In genomic region chr2:125577670-125578069, GRCm38 (mm10) we compare ENCODE assay signal across 21 mouse cellular contexts. TPM values are rescaled to one million over a fixed set of nuclear protein-coding genes. Genes with fewer than 3 reads are reported as not detected.
DNase-seq lines count a peak whose midpoint lies in the region; ATAC-seq and TF ChIP-seq lines count a peak whose summit lies in the region.
"Had no signal": no experiment of that assay in that cellular context is flagged by ENCODE, and none has a peak within 500 bp of the region (broad histone marks: within the 10 kb centered on the region; RNA-seq: fewer than 3 reads in every experiment).

No protein-coding gene starts in this region.

- peaks cover 32% of the 10 kb centered on the region for H3K36me3 ChIP-seq in heart, embryonic 11.5 days (ENCODE audit: control insufficient read depth, insufficient read depth, low read length)
- H3K36me3 ChIP-seq in myocyte (ENCODE audit: control insufficient read depth, insufficient read depth) = peaks cover 14% of the 10 kb centered on the region

- no peaks in the 10 kb centered on the region for H3K79me2 ChIP-seq in myocyte (ENCODE audit: control insufficient read depth, insufficient read depth)

- no peak overlapping the region for H3K4me3 ChIP-seq in heart, embryonic 11.5 days (ENCODE audit: low read depth, low read length)
- no peak overlapping the region for H3K4me3 ChIP-seq in myocyte
- H3K4me3 ChIP-seq: embryonic facial prominence, embryonic 10.5 days; forebrain, embryonic 13.5 days; hindbrain, embryonic 13.5 days had no signal

- H3K27me3 ChIP-seq in heart, embryonic 11.5 days (ENCODE audit: control insufficient read depth, insufficient read depth, low read length) = no peaks in the 10 kb centered on the region
- no peaks in the 10 kb centered on the region for H3K27me3 ChIP-seq in myocyte (ENCODE audit: control insufficient read depth, insufficient read depth, insufficient read length)
- H3K27me3 ChIP-seq: forebrain, embryonic 13.5 days; hindbrain, embryonic 13.5 days had no signal

- no peaks in the 10 kb centered on the region; the same call in 1 of the 2 replicates for H3K4me1 ChIP-seq in heart, embryonic 11.5 days (ENCODE audit: control insufficient read depth, insufficient read depth, low read length)
- H3K4me1 ChIP-seq: embryonic facial prominence, embryonic 10.5 days; forebrain, embryonic 13.5 days; hindbrain, embryonic 13.5 days had no signal

- no peak overlapping the region for H3K27ac ChIP-seq in heart, embryonic 11.5 days (ENCODE audit: low read depth, low read length)
- H3K27ac ChIP-seq: embryonic facial prominence, embryonic 10.5 days; forebrain, embryonic 13.5 days; hindbrain, embryonic 13.5 days; hindbrain, postnatal 0 days had no signal

- no peak overlapping the region for H3K4me2 ChIP-seq in heart, embryonic 11.5 days
- H3K4me2 ChIP-seq in myocyte (ENCODE audit: low read depth) = no peak overlapping the region
- H3K4me2 ChIP-seq: forebrain, embryonic 13.5 days; hindbrain, embryonic 13.5 days had no signal

- H3ac ChIP-seq in myocyte (ENCODE audit: control insufficient read depth, insufficient read length) = no peak overlapping the region

- TF ChIP-seq POLR2A in myocyte (IDR thresholded peaks at IDR 0.05; ENCODE audit: insufficient read length, low read depth) = no peak

- WGBS in heart, embryonic 11.5 days (ENCODE audit: insufficient replicate concordance) = 63% methylated on average over 4 of the region's 4 CpGs

- H3K9me3 ChIP-seq in heart, embryonic 11.5 days (replicated peaks; ENCODE audit: control insufficient read depth, low read length) = no peaks in the 10 kb centered on the region
- H3K9me3 ChIP-seq: embryonic facial prominence, embryonic 10.5 days; forebrain, embryonic 13.5 days; G1E had no signal

- no peak for ATAC-seq in heart, embryonic 11.5 days (replicated peaks; ENCODE audit: insufficient number of reproducible peaks, low FRiP score, low TSS enrichment)
- ATAC-seq: activated CD4-positive, CD25-positive, alpha-beta regulatory T cell, adult 4 months; CD4-positive, CD25-positive, alpha-beta regulatory T cell, adult 4 months; forebrain, embryonic 13.5 days; forebrain, postnatal 0 days; hindbrain, postnatal 0 days had no signal

- no peak overlapping the region for H3K9ac ChIP-seq in heart, embryonic 11.5 days (ENCODE audit: low read depth, low read length)
- H3K9ac ChIP-seq: forebrain, embryonic 13.5 days; forebrain, postnatal 0 days; hindbrain, embryonic 13.5 days had no signal

- DNase-seq in gastrocnemius, adult 18-20 months (ENCODE audit: low spot score) = peak; percentile 50
- DNase-seq in gastrocnemius, postnatal 10 days = no peak
- peak; percentile 26 to 58 for DNase-seq in heart, adult 18-20 months
- peak; percentile 33 for DNase-seq in R1 (ENCODE audit: low read depth, low spot score)
- DNase-seq in cerebellum, adult 18-20 months = no peak
- DNase-seq: adrenal gland, adult 2 months; adrenal gland, postnatal 25 days; B cell, adult 2 months; cerebellum, adult 2 months; cerebellum, postnatal 10 days; forebrain, postnatal 0 days; kidney, adult 2 months had no signal

TF ChIP-seq in myocyte, 11 proteins besides CTCF, POLR2A, EP300 and RAD21:
- TF ChIP-seq POLR2AphosphoS2 (IDR thresholded peaks at IDR 0.05; ENCODE audit: insufficient read length, low read depth) (no peak), REST (IDR thresholded peaks at IDR 0.05; ENCODE audit: insufficient read depth, insufficient read length) (no peak), USF1 (IDR thresholded peaks at IDR 0.05; ENCODE audit: low read depth) (no peak), TCF12 (IDR thresholded peaks at IDR 0.05; ENCODE audit: insufficient read depth, poor library complexity, severe bottlenecking) (no peak), MAX (IDR thresholded peaks at IDR 0.05; ENCODE audit: low read depth) (no peak), CEBPB (IDR thresholded peaks at IDR 0.05; ENCODE audit: insufficient read depth, poor library complexity, severe bottlenecking) (peak; percentile 63), MYOD1 (IDR thresholded peaks at IDR 0.05; ENCODE audit: control insufficient read depth in 1 of 3, insufficient read length in 2 of 3, low read depth in 2 of 3) (peak in 2 of 3 experiments; percentile 17 to 51), MYOG (IDR thresholded peaks at IDR 0.05; ENCODE audit: control insufficient read depth in 1 of 3, insufficient read depth in 1 of 3, insufficient read length in 2 of 3, low read depth in 2 of 3) (peak in 2 of 3 experiments; percentile 30 to 47), E2F4 (IDR thresholded peaks at IDR 0.05; ENCODE audit: insufficient read depth) (no peak), TCF3 (IDR thresholded peaks at IDR 0.05; ENCODE audit: insufficient read length, low read depth) (no peak), SRF (IDR thresholded peaks at IDR 0.05; ENCODE audit: control insufficient read depth, insufficient read length, low read depth) (no peak)

RNA-seq across cellular contexts. Expression of gene Cep152, which starts 47.2 kb away (rescaled TPM):
- total RNA-seq in gastrocnemius, adult 18-20 months (2021) = under 1 TPM; 0.83 to 0.91 TPM
- 1 to 10 TPM; 1.6 to 2.6 TPM for total RNA-seq in gastrocnemius, postnatal 10 days (2021)
- 1 to 10 TPM; 1.4 to 1.5 TPM for total RNA-seq in heart, adult 18-20 months (2021)
- polyA plus RNA-seq in heart, embryonic 11.5 days (2014; fragmentation: Nextera tagmentation; extraction: Ambion mirVana) = 5.2 and 5.3 TPM in 2 replicates
- 0.80 TPM for polyA plus RNA-seq in myocyte (2012; fragmentation: generic; extraction: Trizol)

Comparison
In these comparisons a context has a peak if more than half of its experiments do, and no peak if none do; other contexts are left out.
1. DNase-seq: peak in gastrocnemius, adult 18-20 months (single experiment), heart, adult 18-20 months (2 of 2) and R1 (single experiment); none in gastrocnemius, postnatal 10 days (single experiment) and cerebellum, adult 18-20 months (0 of 2).